Mouse (Mus musculus) MEL (cell line): ENCODE data around the gene Ldoc1.
A peak's percentile ranks its signal among the peaks of the same experiment; 100 is the strongest.

Source experiments
- GATA1 ChIP-seq: IDR thresholded peaks from 2 replicates; pipeline ENCODE4 v1.6.1; 2011; ENCODE audit warnings: low read depth, low read length, improper control_type of control experiment
- MAX ChIP-seq: IDR thresholded peaks from 2 replicates; pipeline ENCODE4 v1.6.1; 2011; ENCODE audit warnings: low read length, improper control_type of control experiment
- POLR2A ChIP-seq, 2 experiments: IDR thresholded peaks; 2 replicates each; pipeline ENCODE4 v1.6.1; 2011 to 2012; ENCODE audit warnings: low read length in 2 of 2, mild to moderate bottlenecking in 2 of 2, control low read depth in 1 of 2, improper control_type of control experiment in 1 of 2, low read depth in 1 of 2, moderate library complexity in 1 of 2; ENCODE audit not compliant: control insufficient read depth in 1 of 2, insufficient read depth in 1 of 2, poor library complexity in 1 of 2
- POLR2AphosphoS2 ChIP-seq: IDR thresholded peaks from 2 replicates; pipeline ENCODE4 v1.6.1; 2011; ENCODE audit warnings: low read length, improper control_type of control experiment

DNA sequence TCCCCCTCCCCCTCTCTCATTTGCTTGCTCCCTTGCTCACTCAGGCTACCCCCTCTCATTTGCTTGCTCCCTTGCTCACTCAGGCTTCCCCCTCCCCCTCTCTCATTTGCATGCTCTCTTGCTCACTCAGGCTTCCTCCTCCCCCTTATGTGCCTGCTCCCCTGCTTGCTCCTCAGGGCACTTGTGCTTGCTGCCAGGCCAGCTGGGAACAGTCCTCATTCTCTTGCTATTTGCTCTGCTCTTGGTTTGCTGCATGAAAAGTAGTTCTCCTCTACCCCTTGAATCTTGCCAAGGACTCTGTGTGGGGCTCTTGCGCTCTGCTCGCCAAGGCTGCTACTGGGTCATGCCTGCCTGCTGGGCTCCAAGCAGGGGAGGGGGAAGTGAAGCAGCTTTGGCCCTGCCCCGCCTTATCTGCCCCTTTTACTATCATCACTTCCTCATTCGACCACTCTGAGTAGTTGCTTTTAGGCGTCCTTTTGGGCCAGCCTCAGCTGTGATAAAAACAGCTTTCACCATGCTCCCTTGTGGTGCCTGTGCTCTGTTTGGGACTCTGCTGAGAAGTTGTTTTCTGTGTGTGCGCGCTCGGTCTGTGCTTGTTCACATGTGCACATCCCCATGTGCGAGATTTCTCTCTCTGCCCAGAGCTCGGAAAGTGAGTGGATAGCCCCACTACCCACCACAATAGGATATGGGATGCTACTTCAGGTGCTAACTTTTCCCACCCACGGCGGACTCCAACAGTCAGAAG, 13.2 kb downstream of the Ldoc1 start:
- TF ChIP-seq POLR2A (IDR thresholded peaks at IDR 0.05; ENCODE audit: control insufficient read depth in 1 of 2, insufficient read depth in 1 of 2, low read depth in 1 of 2, low read length in 2 of 2, poor library complexity in 1 of 2) = no peak
- TF ChIP-seq POLR2AphosphoS2 = no peak
- TF ChIP-seq MAX = no peak
- peak; percentile 46; the same call in 1 of the 2 replicates for TF ChIP-seq GATA1
